Mouse (Mus musculus): ENCODE results near the gene Zfp663. TPM values are rescaled to one million over a fixed set of nuclear protein-coding genes. Genes with fewer than 3 reads are reported as not detected.

The Zfp663 gene
- polyA plus RNA-seq, 1 experiment from 2014 or later: 0.29 TPM

DNA sequence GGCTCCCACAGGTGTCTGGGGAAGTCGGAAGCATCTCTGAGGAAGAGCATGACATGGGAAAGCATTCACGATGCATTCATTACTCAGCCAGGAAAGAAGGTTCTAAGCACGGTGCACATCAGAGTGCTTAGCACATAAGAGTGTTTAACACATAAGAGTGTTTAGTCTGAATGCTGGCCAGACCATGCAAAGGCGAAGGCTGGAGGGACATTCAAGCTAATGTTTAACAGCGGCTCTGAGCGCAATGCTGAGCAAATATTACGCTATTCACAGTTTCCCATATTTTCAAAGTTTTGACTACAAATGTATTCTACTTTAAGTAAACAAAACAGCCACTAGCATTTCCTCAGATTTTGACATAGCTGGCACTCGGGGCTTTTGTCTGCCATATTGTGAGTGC lies 63.1 kb downstream of the Zfp663 start:
- H3K27me3 ChIP-seq (ENCODE audit: control insufficient read depth, insufficient read depth, low read length): no peaks in the 10 kb centered on the region

GRCm38 (mm10) chr2:165304819-165305218 lies 63.7 kb downstream of the Zfp663 start:
- Histone ChIP-seq H3K9ac (ENCODE audit: low read length) (no peak overlapping the region), H3K27me3 (ENCODE audit: control insufficient read depth, insufficient read depth, low read length) (no peaks in the 10 kb centered on the region), H3K36me3 (ENCODE audit: control insufficient read depth, insufficient read depth) (peaks cover 30% of the 10 kb centered on the region), H3K27ac (ENCODE audit: low read length) (no peak overlapping the region), H3K9me3 (replicated peaks; ENCODE audit: control insufficient read depth, low read length) (peaks cover 4% of the 10 kb centered on the region; the same call in 1 of the 2 replicates), H3K4me2 (ENCODE audit: low read depth, low read length) (no peak overlapping the region), H3K4me3 (ENCODE audit: low read length) (no peak overlapping the region), H3K4me1 (ENCODE audit: control insufficient read depth, insufficient read depth, low read length) (no peaks in the 10 kb centered on the region)
- no peak for ATAC-seq (replicated peaks; ENCODE audit: extremely low read depth, insufficient read depth, low FRiP score)
- WGBS: 81% methylated on average over 19 of the region's 19 CpGs

More for the DNA sequence above, 63.1 kb downstream of the Zfp663 start:
- WGBS: 88% methylated on average over 8 of the region's 8 CpGs
- Histone ChIP-seq H3K4me3 (ENCODE audit: low read length) (no peak overlapping the region), H3K4me1 (ENCODE audit: control insufficient read depth, insufficient read depth, low read length) (no peaks in the 10 kb centered on the region), H3K4me2 (ENCODE audit: low read depth, low read length) (no peak overlapping the region), H3K9ac (ENCODE audit: low read length) (no peak overlapping the region), H3K9me3 (replicated peaks; ENCODE audit: control insufficient read depth, low read length) (peaks cover 4% of the 10 kb centered on the region; the same call in 1 of the 2 replicates), H3K27ac (ENCODE audit: low read length) (no peak overlapping the region), H3K36me3 (ENCODE audit: control insufficient read depth, insufficient read depth) (peaks cover 30% of the 10 kb centered on the region)
- ATAC-seq (replicated peaks; ENCODE audit: extremely low read depth, insufficient read depth, low FRiP score): no peak

DNA sequence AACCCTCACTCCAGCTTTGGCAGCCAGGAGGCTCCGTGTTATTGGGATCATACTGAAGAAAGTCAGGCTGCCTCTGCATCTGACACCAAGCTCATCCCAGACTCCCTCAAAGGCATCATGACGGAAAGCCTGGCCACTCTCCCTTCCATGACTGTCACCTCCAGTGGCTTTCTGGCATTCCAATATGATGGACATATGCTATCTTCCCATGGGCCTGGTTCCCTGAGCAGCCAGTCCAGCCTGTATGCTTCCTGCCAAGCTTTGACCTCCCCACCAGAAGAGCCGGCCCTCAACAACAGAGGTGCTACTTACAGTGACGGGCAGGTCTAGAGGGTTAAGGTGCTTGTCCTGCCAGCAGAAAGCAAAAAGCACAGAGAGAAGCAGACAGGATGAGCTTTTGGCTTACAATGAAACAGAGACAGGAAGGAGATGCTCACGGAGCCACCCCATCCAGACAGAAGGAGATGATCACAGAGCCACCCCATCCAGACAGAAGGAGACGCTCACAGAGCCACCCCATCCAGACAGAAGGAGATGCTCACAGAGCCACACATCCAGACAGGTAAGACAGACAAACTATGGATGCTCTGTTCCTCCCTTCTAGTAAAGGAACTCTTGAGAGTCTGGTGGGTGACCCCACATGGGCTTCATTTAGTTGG lies 65.0 kb downstream of the Zfp663 start:
- Histone ChIP-seq H3K36me3 (ENCODE audit: control insufficient read depth, insufficient read depth) (peaks cover 30% of the 10 kb centered on the region), H3K27ac (ENCODE audit: low read length) (no peak overlapping the region)
- 96% methylated on average over 6 of the region's 6 CpGs for WGBS

DNA sequence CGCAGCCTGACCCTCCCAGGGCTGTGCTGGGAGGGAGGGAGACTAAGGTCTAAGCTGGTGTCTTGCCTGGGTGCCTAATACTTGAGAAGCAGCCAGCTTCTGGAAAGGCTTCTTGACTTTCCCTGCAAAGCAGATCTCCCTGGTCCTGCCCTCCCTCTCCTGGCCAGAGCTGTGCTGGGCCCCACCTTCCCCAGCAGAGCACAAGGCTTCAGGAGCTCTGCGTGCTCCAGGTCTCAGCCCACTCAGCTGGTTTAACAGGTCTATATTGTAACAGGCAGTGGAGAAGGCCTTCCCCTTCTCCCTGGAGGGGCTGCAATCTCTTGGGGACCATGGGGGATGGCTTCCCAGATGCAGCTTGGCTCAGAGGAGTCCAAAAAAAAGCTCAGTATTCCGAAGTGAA lies 67.1 kb downstream of the Zfp663 start:
- H3K4me1 ChIP-seq (ENCODE audit: control insufficient read depth, insufficient read depth, low read length): no peaks in the 10 kb centered on the region
- H3K4me3 ChIP-seq (ENCODE audit: low read length): no peak overlapping the region
- no peaks in the 10 kb centered on the region for H3K27me3 ChIP-seq (ENCODE audit: control insufficient read depth, insufficient read depth, low read length)
- 64% methylated on average over 3 of the region's 3 CpGs for WGBS
- H3K4me2 ChIP-seq (ENCODE audit: low read depth, low read length): no peak overlapping the region
- peaks cover 4% of the 10 kb centered on the region; the same call in 1 of the 2 replicates for H3K9me3 ChIP-seq (replicated peaks; ENCODE audit: control insufficient read depth, low read length)
- ATAC-seq (replicated peaks; ENCODE audit: extremely low read depth, insufficient read depth, low FRiP score): no peak
- peaks cover 45% of the 10 kb centered on the region for H3K36me3 ChIP-seq (ENCODE audit: control insufficient read depth, insufficient read depth)
- H3K9ac ChIP-seq (ENCODE audit: low read length): no peak overlapping the region
- H3K27ac ChIP-seq (ENCODE audit: low read length): no peak overlapping the region

More for the DNA sequence above, 65.0 kb downstream of the Zfp663 start:
- Histone ChIP-seq H3K9ac (ENCODE audit: low read length) (no peak overlapping the region), H3K9me3 (replicated peaks; ENCODE audit: control insufficient read depth, low read length) (peaks cover 4% of the 10 kb centered on the region; the same call in 1 of the 2 replicates), H3K4me1 (ENCODE audit: control insufficient read depth, insufficient read depth, low read length) (no peaks in the 10 kb centered on the region), H3K4me2 (ENCODE audit: low read depth, low read length) (no peak overlapping the region), H3K4me3 (ENCODE audit: low read length) (no peak overlapping the region), H3K27me3 (ENCODE audit: control insufficient read depth, insufficient read depth, low read length) (no peaks in the 10 kb centered on the region)
- ATAC-seq (replicated peaks; ENCODE audit: extremely low read depth, insufficient read depth, low FRiP score): no peak

Other genes with a start within 250 kb of the Zfp663 start
- 0.11 and 0.19 TPM in 2 replicates for gene Cdh22, start 133.9 kb downstream of the Zfp663 start, polyA plus RNA-seq (2015; fragmentation: Nextera tagmentation; extraction: Ambion mirVana)
- 40.4 and 43.9 TPM in 2 replicates for gene Slc35c2, start 80.9 kb downstream of the Zfp663 start, polyA plus RNA-seq (2015; fragmentation: Nextera tagmentation; extraction: Ambion mirVana)
- gene Elmo2, start 42.2 kb downstream of the Zfp663 start, polyA plus RNA-seq (2015; fragmentation: Nextera tagmentation; extraction: Ambion mirVana): 44.9 and 46.2 TPM in 2 replicates
- gene Zfp334, start 19.5 kb upstream of the Zfp663 start, polyA plus RNA-seq (2015; fragmentation: Nextera tagmentation; extraction: Ambion mirVana): 3.5 and 3.6 TPM in 2 replicates
- 0.04 TPM in 1 of 2 replicates, not detected in the other for gene Ocstamp, start 31.7 kb upstream of the Zfp663 start, polyA plus RNA-seq (2015; fragmentation: Nextera tagmentation; extraction: Ambion mirVana)
- gene Slc13a3, start 104.5 kb upstream of the Zfp663 start, polyA plus RNA-seq (2015; fragmentation: Nextera tagmentation; extraction: Ambion mirVana): 0.20 and 0.25 TPM in 2 replicates
- 23.6 and 25.6 TPM in 2 replicates for gene Trp53rka, start 124.6 kb upstream of the Zfp663 start, polyA plus RNA-seq (2015; fragmentation: Nextera tagmentation; extraction: Ambion mirVana)
- gene Slc2a10, start 135.1 kb upstream of the Zfp663 start, polyA plus RNA-seq (2015; fragmentation: Nextera tagmentation; extraction: Ambion mirVana): 5.4 and 5.8 TPM in 2 replicates
- gene Eya2, start 226.3 kb upstream of the Zfp663 start, polyA plus RNA-seq (2015; fragmentation: Nextera tagmentation; extraction: Ambion mirVana): 3.6 and 5.8 TPM in 2 replicates

Measured in heart, embryonic 16.5 days (tissue).